Mouse (Mus musculus) heart, postnatal 0 days (tissue): ENCODE measurements at regions not wholly inside any gene's neighbourhood (a gene's known extent, or its start where the extent isn't known, plus 50 kb on each side); places are given as distances from the start of the nearest gene placed in this dataset.

ENCODE experiments used
- CTCF ChIP-seq: IDR thresholded peaks from 2 replicates; pipeline ENCODE4 v1.5.1; 2016; ENCODE audit warnings: antibody characterized with exemption, control low read depth, low read depth
- EP300 ChIP-seq: IDR thresholded peaks from 2 replicates; pipeline ENCODE4 v1.6.1; 2016; ENCODE audit warnings: antibody characterized with exemption, low read depth

DNA sequence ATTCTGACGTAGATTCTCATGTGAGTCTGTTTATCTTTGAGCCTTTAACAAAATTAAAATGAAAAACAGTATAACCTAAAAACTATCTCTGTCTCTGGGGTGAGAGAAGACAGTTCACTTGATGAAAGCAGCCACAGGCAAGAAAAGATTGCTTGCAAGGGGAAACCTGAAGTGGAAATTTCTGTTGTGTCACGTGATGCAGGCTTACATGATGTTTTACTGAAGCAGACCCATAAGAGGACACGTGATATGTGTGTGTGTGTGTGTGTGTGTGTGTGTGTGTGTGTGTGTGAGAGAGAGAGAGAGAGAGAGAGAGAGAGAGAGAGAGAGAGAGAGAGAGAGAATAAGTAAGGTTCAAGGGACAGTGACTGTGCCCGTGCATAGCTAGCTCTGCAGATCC, 63.7 kb upstream of the Fam204a start:
- no peak for TF ChIP-seq CTCF
- no peak for TF ChIP-seq EP300
